Mouse (Mus musculus): ENCODE results near the gene Stard7. TPM values are rescaled to one million over a fixed set of nuclear protein-coding genes. Genes with fewer than 3 reads are reported as not detected.
A peak's percentile ranks its signal among the peaks of the same experiment; 100 is the strongest.
"Not testable (repeated sequence)": the region's sequence is repeated elsewhere in the genome, so short reads cannot be mapped to it uniquely, and the experiment has no call there.

Stard7 gene
- polyA plus RNA-seq, 1 experiment from 2014 or later = 76.1 TPM

DNA sequence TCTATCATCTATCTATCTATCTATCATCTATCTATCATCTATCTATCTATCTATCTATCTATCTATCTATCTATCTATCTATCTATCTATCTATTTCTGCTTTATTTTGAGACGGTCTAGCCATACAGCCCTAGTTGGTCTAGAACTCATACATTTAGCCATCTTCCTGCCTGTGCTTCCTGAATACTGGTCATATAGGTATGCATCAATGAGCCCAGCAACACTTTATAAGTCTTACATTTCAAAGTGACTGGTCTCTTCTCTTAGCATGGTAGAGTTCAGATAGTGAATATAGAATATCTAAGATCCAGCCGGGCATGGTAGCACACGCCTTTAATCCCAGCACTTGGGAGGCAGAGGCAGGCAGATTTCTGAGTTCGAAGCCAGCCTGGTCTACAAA, 34.2 kb downstream of the Stard7 start:
- not testable (repeated sequence) for H3K4me2 ChIP-seq (replicated peaks; ENCODE audit: low read depth, low read length); H3K9me3 ChIP-seq (ENCODE audit: low read length); H3K4me3 ChIP-seq (ENCODE audit: low read length); H3K27me3 ChIP-seq (ENCODE audit: insufficient read depth, low read length); ATAC-seq (ENCODE audit: low FRiP score, low TSS enrichment); H3K9ac ChIP-seq (replicated peaks; ENCODE audit: low read length); H3K4me1 ChIP-seq (ENCODE audit: insufficient read depth, low read length); H3K27ac ChIP-seq (ENCODE audit: low read length)
- H3K36me3 ChIP-seq (ENCODE audit: insufficient read depth, low read length) = peaks cover 14% of the 10 kb centered on the region; the same call in 1 of the 2 replicates
- WGBS = 94% methylated on average over 4 of the region's 4 CpGs

DNA sequence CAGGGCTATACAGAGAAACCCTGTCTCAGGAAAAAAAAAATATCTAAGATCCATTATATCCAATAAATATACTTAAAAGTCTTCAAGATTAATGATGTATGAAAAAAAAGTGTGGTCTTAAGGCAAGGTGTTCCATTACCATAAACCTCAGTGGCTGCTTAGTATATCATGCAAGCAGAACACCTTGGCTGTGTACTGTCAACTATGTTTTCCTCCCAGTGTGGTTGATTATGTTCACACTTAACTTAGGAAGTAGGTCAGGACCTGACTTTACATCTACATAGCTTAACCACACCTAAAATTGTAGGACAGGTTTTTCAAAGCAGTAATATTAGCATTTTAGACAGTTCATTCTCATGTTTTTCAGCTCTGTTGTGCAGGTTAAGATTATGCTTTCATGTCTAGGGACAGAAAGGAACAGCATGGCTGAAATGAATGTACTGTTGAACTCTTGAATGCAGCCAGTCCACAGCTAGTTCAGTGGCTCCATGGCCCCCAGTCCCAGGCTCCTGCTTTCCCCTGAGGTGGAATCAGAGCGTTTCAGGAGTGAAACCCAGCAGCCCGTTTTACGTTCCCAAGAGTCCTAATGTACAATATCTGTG, 34.7 kb downstream of the Stard7 start:
- Histone ChIP-seq H3K9me3 (ENCODE audit: low read length) (no peaks in the 10 kb centered on the region), H3K27ac (ENCODE audit: low read length) (no peak overlapping the region), H3K4me3 (ENCODE audit: low read length) (no peak overlapping the region), H3K9ac (replicated peaks; ENCODE audit: low read length) (no peak overlapping the region), H3K4me2 (replicated peaks; ENCODE audit: low read depth, low read length) (no peak overlapping the region), H3K36me3 (ENCODE audit: insufficient read depth, low read length) (peaks cover 11% of the 10 kb centered on the region; the same call in 1 of the 2 replicates), H3K4me1 (ENCODE audit: insufficient read depth, low read length) (no peaks in the 10 kb centered on the region), H3K27me3 (ENCODE audit: insufficient read depth, low read length) (no peaks in the 10 kb centered on the region)
- 77% methylated on average over 3 of the region's 3 CpGs for WGBS
- ATAC-seq (ENCODE audit: low FRiP score, low TSS enrichment) = no peak

DNA sequence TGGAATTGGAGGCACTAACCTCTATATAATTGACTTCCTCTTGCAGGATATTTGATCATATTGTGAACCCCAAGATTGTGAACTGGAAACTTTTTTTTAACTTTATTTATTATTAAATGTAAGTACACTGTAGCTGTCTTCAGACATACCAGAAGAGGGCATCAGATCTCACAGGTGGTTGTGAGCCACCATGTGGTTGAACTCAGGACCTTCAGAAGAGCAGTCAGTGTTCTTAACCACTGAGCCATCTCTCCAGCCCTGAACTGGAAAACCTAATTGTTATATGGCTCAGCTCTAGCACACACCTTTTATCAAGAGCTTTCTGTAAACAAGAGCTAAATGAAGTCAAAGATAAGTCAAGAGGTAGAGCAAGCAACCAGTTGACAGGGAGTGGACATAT, 36.1 kb downstream of the Stard7 start:
- no peak overlapping the region for H3K9ac ChIP-seq (replicated peaks; ENCODE audit: low read length)
- no peaks in the 10 kb centered on the region for H3K9me3 ChIP-seq (ENCODE audit: low read length)
- no peaks in the 10 kb centered on the region for H3K4me1 ChIP-seq (ENCODE audit: insufficient read depth, low read length)
- no peak overlapping the region for H3K27ac ChIP-seq (ENCODE audit: low read length)
- no peak overlapping the region for H3K4me3 ChIP-seq (ENCODE audit: low read length)
- no peak for ATAC-seq (ENCODE audit: low FRiP score, low TSS enrichment)
- H3K36me3 ChIP-seq (ENCODE audit: insufficient read depth, low read length) = no peaks in the 10 kb centered on the region
- no peak overlapping the region for H3K4me2 ChIP-seq (replicated peaks; ENCODE audit: low read depth, low read length)
- H3K27me3 ChIP-seq (ENCODE audit: insufficient read depth, low read length) = no peaks in the 10 kb centered on the region

DNA sequence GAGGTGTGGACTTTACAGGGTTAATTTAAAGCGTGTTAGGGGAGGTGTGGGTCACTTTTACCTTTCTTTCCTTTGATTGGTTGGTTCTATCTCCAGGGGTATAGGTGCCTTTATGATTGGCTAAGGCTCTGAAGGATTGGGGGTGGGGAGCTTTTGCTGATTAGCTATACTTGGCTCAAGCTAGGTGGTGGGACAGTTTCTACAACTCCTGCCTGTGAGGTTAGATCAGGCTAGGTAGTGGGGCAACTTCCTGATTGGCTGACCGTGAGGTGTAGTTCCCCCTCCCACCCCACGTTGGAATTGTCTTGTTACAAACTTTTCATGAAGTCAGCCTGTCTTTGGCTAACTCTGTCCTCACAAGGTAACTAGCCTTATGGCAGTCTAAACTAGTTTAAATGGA, 37.2 kb downstream of the Stard7 start:
- H3K9ac ChIP-seq (replicated peaks; ENCODE audit: low read length) = no peak overlapping the region
- no peaks in the 10 kb centered on the region for H3K9me3 ChIP-seq (ENCODE audit: low read length)
- WGBS = 47% methylated on average over 3 of the region's 3 CpGs
- no peak overlapping the region for H3K4me2 ChIP-seq (replicated peaks; ENCODE audit: low read depth, low read length)
- H3K4me1 ChIP-seq (ENCODE audit: insufficient read depth, low read length) = no peaks in the 10 kb centered on the region
- no peak overlapping the region for H3K4me3 ChIP-seq (ENCODE audit: low read length)
- no peaks in the 10 kb centered on the region for H3K36me3 ChIP-seq (ENCODE audit: insufficient read depth, low read length)
- H3K27ac ChIP-seq (ENCODE audit: low read length) = no peak overlapping the region
- ATAC-seq (ENCODE audit: low FRiP score, low TSS enrichment) = no peak
- no peaks in the 10 kb centered on the region for H3K27me3 ChIP-seq (ENCODE audit: insufficient read depth, low read length)

DNA sequence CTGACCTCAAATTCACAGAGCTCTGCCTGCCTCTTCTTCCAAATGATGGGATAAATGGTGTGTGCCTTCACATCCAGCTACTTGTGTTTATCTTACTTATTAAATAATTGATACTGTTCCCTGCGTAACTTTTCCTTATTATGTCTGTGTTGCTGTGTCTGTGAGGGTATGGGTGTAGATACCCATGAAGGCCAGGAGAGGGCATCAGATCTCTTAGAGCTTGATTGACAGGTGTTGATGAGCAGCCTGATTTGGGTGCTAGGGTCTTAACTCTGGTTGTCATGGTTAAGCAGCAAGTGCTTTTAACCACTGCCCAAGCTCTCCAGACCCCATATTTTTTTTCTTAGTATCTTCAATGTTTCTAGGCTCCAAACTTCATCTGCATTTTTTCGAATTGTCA, 38.6 kb downstream of the Stard7 start:
- no peaks in the 10 kb centered on the region for H3K4me1 ChIP-seq (ENCODE audit: insufficient read depth, low read length)
- WGBS = 96% methylated on average over 2 of the region's 2 CpGs
- H3K4me2 ChIP-seq (replicated peaks; ENCODE audit: low read depth, low read length) = no peak overlapping the region
- H3K36me3 ChIP-seq (ENCODE audit: insufficient read depth, low read length) = no peaks in the 10 kb centered on the region
- no peak for ATAC-seq (ENCODE audit: low FRiP score, low TSS enrichment)
- H3K27me3 ChIP-seq (ENCODE audit: insufficient read depth, low read length) = no peaks in the 10 kb centered on the region
- H3K4me3 ChIP-seq (ENCODE audit: low read length) = no peak overlapping the region
- H3K9ac ChIP-seq (replicated peaks; ENCODE audit: low read length) = no peak overlapping the region
- H3K9me3 ChIP-seq (ENCODE audit: low read length) = no peaks in the 10 kb centered on the region
- no peak overlapping the region for H3K27ac ChIP-seq (ENCODE audit: low read length)

DNA sequence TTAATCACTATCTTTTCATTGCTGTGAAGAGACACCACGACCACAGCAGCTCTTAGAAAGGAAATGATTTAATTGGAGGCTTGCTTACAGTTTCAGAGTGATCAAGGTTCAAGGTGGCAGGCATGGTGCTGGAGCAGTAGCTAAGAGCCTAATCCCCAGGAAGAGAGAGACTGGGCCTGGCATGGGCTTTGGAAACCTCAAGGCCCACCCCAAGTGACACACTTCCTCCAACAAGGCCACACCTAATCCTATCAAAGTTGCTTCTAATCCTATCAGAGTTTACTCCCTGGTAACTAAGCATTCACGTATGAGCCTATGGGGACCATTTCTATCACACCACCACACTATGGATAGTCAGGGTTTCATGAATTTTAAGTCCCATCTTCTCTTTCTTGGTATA, 40.2 kb downstream of the Stard7 start:
- Histone ChIP-seq H3K4me3 (ENCODE audit: low read length) (no peak overlapping the region), H3K27me3 (ENCODE audit: insufficient read depth, low read length) (no peaks in the 10 kb centered on the region), H3K27ac (ENCODE audit: low read length) (no peak overlapping the region), H3K36me3 (ENCODE audit: insufficient read depth, low read length) (no peaks in the 10 kb centered on the region), H3K9ac (replicated peaks; ENCODE audit: low read length) (no peak overlapping the region), H3K4me2 (replicated peaks; ENCODE audit: low read depth, low read length) (no peak overlapping the region), H3K4me1 (ENCODE audit: insufficient read depth, low read length) (no peaks in the 10 kb centered on the region), H3K9me3 (ENCODE audit: low read length) (no peaks in the 10 kb centered on the region)
- no peak for ATAC-seq (ENCODE audit: low FRiP score, low TSS enrichment)
- WGBS = 43% methylated on average over 2 of the region's 2 CpGs

DNA sequence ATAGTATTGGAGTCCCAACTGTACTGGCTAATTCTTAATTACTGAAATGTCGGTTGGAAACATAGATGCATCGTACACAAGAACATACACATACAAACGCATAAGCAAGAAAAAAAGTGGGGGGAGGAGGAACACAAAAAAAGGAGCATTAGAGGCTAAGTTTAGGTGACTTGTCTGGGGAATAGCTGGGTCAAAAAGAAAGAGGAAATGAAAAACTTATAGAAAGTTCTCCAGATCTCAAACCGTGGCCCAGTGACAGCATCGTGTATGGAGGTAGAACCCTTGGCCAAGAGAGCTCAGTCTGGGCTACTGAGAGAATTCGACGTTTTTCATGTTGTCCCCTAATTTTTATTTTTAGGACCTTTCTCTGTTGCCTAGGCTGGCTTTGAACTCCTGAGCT, 40.7 kb downstream of the Stard7 start:
- no peak for ATAC-seq (ENCODE audit: low FRiP score, low TSS enrichment)
- Histone ChIP-seq H3K4me1 (ENCODE audit: insufficient read depth, low read length) (no peaks in the 10 kb centered on the region), H3K9me3 (ENCODE audit: low read length) (no peaks in the 10 kb centered on the region), H3K9ac (replicated peaks; ENCODE audit: low read length) (no peak overlapping the region), H3K4me2 (replicated peaks; ENCODE audit: low read depth, low read length) (no peak overlapping the region), H3K27ac (ENCODE audit: low read length) (no peak overlapping the region), H3K27me3 (ENCODE audit: insufficient read depth, low read length) (no peaks in the 10 kb centered on the region), H3K4me3 (ENCODE audit: low read length) (no peak overlapping the region), H3K36me3 (ENCODE audit: insufficient read depth, low read length) (no peaks in the 10 kb centered on the region)
- 94% methylated on average over 7 of the region's 7 CpGs for WGBS

DNA sequence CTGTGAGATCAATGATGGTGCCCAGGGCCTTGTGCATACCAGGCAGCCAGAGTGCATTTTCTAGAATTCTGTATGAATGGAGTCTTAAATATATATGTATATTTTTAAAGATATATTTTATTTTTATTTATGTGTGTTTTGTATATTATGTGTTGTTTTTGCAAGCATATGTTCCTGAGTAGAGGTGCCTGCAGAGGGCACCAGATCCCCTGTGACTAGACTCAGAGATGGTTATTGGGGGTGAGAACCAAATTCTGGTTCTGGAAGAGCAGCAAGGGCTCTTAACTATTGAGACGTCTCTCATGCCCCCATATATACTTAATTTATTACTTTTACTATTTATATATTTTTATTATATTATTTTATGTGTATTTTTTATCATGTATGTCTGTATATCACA, 41.2 kb downstream of the Stard7 start:
- 77% methylated on average over 1 of the region's 1 CpGs for WGBS
- Histone ChIP-seq H3K4me3 (ENCODE audit: low read length) (no peak overlapping the region), H3K4me2 (replicated peaks; ENCODE audit: low read depth, low read length) (no peak overlapping the region), H3K4me1 (ENCODE audit: insufficient read depth, low read length) (no peaks in the 10 kb centered on the region), H3K27ac (ENCODE audit: low read length) (no peak overlapping the region), H3K36me3 (ENCODE audit: insufficient read depth, low read length) (no peaks in the 10 kb centered on the region), H3K9ac (replicated peaks; ENCODE audit: low read length) (no peak overlapping the region), H3K27me3 (ENCODE audit: insufficient read depth, low read length) (no peaks in the 10 kb centered on the region), H3K9me3 (ENCODE audit: low read length) (no peaks in the 10 kb centered on the region)
- no peak for ATAC-seq (ENCODE audit: low FRiP score, low TSS enrichment)

DNA sequence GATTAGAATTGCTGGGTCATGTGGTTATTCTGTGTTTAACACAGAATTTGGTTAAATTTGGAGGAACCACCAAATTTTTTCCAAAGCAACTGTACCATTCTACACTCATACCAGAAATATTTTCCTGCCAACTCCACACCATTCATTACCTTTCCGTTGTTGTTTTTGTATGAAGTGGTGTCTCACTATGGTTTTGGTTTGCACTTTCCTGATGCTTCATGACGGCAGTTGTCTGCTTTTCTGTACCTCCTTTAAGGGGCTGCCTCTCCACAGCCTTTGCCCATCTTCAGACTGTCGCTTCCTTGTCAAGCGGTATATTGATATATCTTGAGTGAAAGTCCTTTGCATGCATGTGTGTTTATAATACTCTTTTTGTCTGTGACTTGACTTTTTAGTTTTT, 42.8 kb downstream of the Stard7 start:
- H3K36me3 ChIP-seq (ENCODE audit: insufficient read depth, low read length) = no peaks in the 10 kb centered on the region
- no peak overlapping the region for H3K4me2 ChIP-seq (replicated peaks; ENCODE audit: low read depth, low read length)
- no peaks in the 10 kb centered on the region for H3K4me1 ChIP-seq (ENCODE audit: insufficient read depth, low read length)
- no peak for ATAC-seq (ENCODE audit: low FRiP score, low TSS enrichment)
- no peak overlapping the region for H3K4me3 ChIP-seq (ENCODE audit: low read length)
- WGBS = 94% methylated on average over 4 of the region's 4 CpGs
- no peak overlapping the region for H3K27ac ChIP-seq (ENCODE audit: low read length)
- no peaks in the 10 kb centered on the region for H3K27me3 ChIP-seq (ENCODE audit: insufficient read depth, low read length)
- no peak overlapping the region for H3K9ac ChIP-seq (replicated peaks; ENCODE audit: low read length)
- no peaks in the 10 kb centered on the region for H3K9me3 ChIP-seq (ENCODE audit: low read length)

DNA sequence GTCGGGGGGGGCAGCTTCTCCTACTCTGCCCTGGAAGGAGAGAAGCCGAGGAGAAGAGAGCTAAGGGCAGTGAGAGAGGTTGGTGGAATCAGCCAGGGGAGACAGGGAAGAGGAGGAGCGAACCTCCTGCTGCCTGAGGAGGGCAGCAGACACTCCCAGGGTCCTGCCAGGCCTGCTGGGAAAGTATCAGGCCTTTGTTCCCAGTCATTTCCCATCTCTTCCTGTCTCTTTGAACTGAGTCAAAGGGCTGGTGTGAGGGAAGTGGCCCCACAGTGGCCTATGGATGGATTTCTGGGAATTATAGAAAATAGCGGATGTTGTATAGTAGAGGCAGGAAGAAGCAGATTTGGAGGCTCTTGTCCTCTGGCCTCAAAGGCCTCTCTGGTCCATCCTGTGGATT, 43.9 kb downstream of the Stard7 start:
- ATAC-seq (ENCODE audit: low FRiP score, low TSS enrichment) = peak; percentile 52; the same call in 1 of the 2 replicates
- H3K4me2 ChIP-seq (replicated peaks; ENCODE audit: low read depth, low read length) = no peak overlapping the region
- H3K9ac ChIP-seq (replicated peaks; ENCODE audit: low read length) = no peak overlapping the region
- no peaks in the 10 kb centered on the region for H3K4me1 ChIP-seq (ENCODE audit: insufficient read depth, low read length)
- 0 out of 2 replicates have a peak overlapping the region, but pooled peaks have one; percentile 4 for H3K27ac ChIP-seq (ENCODE audit: low read length)
- H3K36me3 ChIP-seq (ENCODE audit: insufficient read depth, low read length) = no peaks in the 10 kb centered on the region
- no peaks in the 10 kb centered on the region for H3K27me3 ChIP-seq (ENCODE audit: insufficient read depth, low read length)
- no peaks in the 10 kb centered on the region for H3K9me3 ChIP-seq (ENCODE audit: low read length)
- 51% methylated on average over 4 of the region's 4 CpGs for WGBS
- H3K4me3 ChIP-seq (ENCODE audit: low read length) = no peak overlapping the region

Measured in kidney, embryonic 16.5 days (tissue).